Mouse (Mus musculus): Measurements from ENCODE around the gene Rsad1.

Gene Rsad1

GRCm38 (mm10) chr11:94491749-94492099, 57.3 kb downstream of the Rsad1 start:
- DNase-seq (ENCODE audit: low spot score): no peak

- DNase-seq (ENCODE audit: low spot score): no peak
Observed at GRCm38 (mm10) chr11:94491035-94491748, 57.9 kb downstream of the Rsad1 start.

Data from ovary, postnatal 14 days (tissue).